Mouse (Mus musculus) heart, postnatal 0 days (tissue): Measurements from ENCODE around the gene Cyth1.

Experiments
- CTCF ChIP-seq: IDR thresholded peaks from 2 replicates; pipeline ENCODE4 v1.5.1; 2016; ENCODE audit warnings: antibody characterized with exemption, control low read depth, low read depth
- EP300 ChIP-seq: IDR thresholded peaks from 2 replicates; pipeline ENCODE4 v1.6.1; 2016; ENCODE audit warnings: antibody characterized with exemption, low read depth

GRCm38 (mm10) chr11:118292671-118293070 lies 44.3 kb upstream of the Cyth1 start:
- TF ChIP-seq CTCF (no peak), EP300 (no peak)
